Mouse (Mus musculus) c-Kit-positive CD71-positive TER-119-negative erythroid progenitor cells, embryonic 14.5 days (primary cell): ENCODE results near the gene Rras.
"Not testable (repeated sequence)": the region's sequence is repeated elsewhere in the genome, so short reads cannot be mapped to it uniquely, and the experiment has no call there.

Experiments used
- DNase-seq: peaks from one replicate; pipeline ENCODE4 v3.0.0-alpha.2; 2013; ENCODE audit warnings: low read depth

Gene Rras

DNA sequence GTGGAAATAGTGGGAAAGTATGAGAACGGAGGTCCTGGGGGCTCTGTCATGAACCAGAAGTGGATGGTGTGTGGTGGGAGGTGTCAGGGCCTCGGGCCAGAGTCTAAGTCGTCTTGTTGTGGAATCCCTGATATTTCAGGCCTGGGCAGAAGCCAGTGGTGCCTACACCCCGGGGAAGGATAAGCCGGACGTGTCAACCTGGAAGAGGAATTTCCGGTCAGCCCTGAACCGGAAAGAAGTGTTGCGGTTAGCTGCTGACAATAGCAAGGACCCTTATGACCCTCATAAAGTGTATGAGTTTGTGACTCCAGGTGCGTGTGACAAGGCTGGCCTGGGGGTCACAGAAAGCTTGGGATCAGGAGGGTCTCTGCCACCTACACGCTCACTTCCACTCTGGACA lies 18.0 kb upstream of the Rras start:
- DNase-seq = no peak

DNA sequence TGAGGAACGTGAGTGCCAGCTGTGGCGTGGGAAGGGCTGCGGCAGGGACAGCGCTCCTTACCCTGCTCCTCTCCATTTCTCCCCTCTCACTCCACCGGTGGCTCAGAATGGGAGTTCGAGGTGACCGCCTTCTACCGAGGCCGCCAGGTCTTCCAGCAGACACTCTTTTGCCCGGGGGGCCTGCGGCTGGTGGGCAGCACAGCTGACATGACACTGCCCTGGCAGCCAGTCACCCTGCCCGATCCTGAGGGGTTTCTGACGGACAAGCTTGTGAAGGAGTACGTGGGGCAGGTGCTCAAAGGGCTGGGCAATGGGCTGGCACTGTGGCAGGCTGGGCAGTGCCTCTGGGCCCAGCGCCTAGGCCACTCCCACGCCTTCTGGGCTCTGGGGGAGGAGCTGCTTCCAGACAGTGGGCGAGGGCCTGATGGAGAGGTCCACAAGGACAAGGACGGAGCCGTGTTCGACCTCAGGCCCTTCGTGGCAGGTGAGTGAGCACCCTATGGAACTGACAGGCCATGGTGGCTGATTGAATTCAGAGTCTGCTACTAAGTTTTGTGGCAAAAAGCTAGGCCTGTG lies 17.1 kb upstream of the Rras start:
- no peak for DNase-seq

- DNase-seq = no peak
Measured at GRCm38 (mm10) chr7:45002440-45002839, 15.3 kb upstream of the Rras start.

DNA sequence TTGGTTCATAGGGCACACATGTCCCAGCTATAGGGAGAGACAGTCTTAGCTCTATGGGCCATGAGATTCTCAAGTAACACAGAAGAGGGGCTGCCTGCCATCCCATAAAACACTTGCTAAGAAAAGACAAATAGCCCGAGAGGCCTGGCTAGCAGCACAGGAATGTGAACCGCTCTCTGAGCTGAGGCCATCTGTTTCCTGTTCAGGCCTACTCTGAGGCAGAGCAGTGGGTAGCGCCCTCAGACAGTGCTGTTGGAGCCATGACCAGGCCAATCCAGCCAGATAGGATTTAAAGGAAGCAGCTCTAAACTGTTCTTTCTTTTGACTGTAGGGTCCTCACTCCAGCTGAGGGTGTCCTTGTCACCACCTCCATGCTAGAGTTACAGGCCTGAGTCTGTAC lies 13.2 kb upstream of the Rras start:
- DNase-seq = no peak

DNA sequence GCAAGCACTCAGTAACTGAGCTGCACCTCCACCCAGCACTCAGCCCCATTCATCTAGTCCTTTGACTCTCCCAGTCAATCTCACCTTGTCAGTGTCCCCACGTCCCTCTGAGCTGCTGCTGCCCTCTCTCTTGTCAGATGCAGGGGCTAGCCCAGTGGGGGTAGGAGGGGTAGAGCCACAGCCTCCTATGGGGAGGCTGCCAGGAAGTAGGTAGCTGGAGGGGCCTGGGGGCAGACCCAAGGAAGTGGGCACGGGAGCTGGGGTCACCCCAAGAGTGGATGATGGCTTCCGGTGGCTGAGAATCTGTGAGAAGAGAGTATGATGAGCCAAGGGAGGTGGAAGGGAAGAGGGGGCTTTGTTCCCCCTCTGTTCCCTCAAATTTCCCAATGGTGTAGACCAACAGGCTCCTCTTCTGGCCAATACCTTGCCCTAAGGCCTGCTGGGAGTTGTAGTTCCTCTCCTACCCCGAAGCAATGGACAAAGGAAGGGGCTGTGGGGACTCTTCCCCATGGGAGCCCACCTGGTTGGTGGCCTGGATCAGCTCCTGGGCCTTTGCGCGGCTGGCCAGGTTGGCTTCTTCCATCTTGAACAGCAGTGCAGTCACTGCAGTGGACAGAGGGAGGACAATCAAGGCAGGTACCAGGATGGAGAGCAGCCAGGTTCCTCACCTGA lies 12.3 kb upstream of the Rras start:
- DNase-seq = no peak

GRCm38 (mm10) chr7:45006503-45006902 lies 11.3 kb upstream of the Rras start:
- DNase-seq = no peak

DNA sequence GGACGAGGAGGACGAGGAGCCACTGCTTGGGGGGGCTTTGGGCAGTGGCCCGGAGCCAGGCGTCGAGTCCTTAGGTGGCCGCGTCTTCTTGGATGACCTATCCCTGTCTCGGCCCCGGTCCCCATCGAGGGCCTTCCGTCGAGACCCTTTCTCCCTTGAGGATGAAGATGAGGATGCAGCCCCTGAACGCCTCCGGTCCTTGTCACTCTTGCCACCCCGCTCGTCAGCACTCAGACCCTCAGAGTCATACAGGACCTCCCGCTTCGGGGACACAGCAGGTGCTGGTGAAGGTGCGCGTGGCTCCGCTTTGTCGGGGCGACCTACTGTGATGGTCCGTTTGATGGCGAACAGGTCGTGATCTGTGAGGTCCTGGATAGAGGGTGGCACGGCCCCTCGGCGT lies 10.6 kb upstream of the Rras start:
- no peak for DNase-seq

DNA sequence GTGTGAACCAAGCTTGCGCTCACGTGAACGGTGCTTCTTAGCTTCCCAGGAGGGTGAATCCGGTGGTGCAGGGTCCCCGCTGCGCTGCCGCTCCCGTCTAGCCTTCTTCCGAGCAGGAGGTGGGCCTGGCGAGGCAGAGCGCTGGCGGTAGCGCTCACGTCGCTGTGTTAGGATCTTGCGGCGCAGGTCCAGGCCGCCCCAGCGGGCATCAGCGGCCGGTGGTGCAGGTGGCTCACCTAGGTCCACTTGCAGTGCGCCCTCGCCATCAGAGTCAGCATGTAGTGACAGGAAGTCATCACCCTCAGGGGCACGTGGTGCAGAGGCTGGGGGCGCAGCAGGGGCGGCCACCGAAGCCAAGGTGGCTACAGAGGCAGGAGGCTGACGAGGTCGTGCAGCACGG lies 9.9 kb upstream of the Rras start:
- no peak for DNase-seq

DNA sequence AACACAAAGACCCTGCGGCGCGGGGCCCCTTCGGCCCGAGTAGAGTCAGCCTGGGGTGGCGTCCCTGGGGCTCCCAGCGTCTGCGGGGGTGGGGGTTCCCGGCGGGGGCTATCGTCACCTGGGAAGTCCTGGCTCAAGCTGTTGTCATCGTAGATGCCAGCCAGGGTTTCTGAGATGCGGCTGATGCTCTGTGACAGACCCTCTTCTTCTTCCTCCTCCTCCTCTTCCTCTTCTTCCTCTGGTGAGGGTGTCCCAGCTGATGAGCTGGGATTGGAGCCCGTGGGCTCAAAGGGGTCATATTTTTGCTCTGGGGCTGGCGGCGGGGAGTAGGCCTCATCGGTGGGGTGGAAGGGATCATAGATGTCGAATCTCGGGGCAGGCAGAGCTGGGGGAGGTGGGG lies 9.3 kb upstream of the Rras start:
- no peak for DNase-seq

- DNase-seq = no peak
Measured at GRCm38 (mm10) chr7:45012011-45012410, 5.8 kb upstream of the Rras start.

DNA sequence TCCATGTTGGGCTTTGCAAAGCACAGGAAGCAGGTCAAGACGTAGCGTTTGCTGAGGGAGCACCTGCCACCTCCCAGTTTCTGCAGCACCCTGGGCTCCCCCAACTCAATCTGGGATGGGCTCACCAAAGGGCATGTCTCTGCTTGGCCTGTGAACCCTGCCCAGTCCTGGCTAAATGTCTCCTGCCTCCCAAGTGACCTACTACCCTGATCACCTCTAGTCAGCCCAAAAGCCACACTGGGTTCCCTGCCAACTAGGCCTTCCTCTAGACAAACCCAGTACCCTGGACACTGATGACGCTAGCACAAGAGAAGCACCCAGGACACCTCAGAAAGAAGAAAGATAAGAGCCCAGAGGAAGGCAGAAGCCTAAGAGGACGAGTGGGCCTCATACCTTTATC lies 4.9 kb upstream of the Rras start:
- no peak for DNase-seq

GRCm38 (mm10) chr7:45013366-45014095 lies 4.2 kb upstream of the Rras start:
- no peak for DNase-seq

DNA sequence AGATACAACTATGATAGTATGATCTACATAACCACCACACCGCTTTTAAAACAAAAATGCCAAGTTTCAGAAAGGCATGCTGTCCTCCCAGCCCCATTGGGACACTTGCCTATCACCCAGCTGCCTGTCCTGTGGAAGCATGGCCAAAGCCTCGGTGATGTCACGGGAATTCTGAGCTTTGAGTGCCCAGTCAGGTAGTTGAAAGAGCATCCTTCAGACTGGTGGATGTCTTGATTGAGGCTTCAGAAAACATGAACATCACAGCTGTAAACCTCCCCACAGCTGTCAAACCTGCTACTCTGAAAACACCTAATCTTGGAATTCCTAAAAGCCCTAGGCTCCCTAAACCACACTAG lies 3.7 kb upstream of the Rras start:
- no peak for DNase-seq

- DNase-seq = peak; percentile 50
Measured at GRCm38 (mm10) chr7:45015344-45015956, 2.3 kb upstream of the Rras start.

GRCm38 (mm10) chr7:45015957-45016612 lies 1.7 kb upstream of the Rras start, which contains the start of gene Scaf1:
Gene Scaf1, minus strand, starts transcription at chr7:45016363.
- DNase-seq = peak; percentile 96

- DNase-seq = peak; percentile 33
Measured at GRCm38 (mm10) chr7:45016761-45017160, 1.0 kb upstream of the Rras start.

- no peak for DNase-seq
Measured at GRCm38 (mm10) chr7:45019031-45019571, 1.3 kb downstream of the Rras start.

- no peak for DNase-seq
Measured at GRCm38 (mm10) chr7:45020225-45020624, 2.5 kb downstream of the Rras start.

GRCm38 (mm10) chr7:45023711-45024110 lies 6.0 kb downstream of the Rras start:
- DNase-seq = not testable (repeated sequence)

DNA sequence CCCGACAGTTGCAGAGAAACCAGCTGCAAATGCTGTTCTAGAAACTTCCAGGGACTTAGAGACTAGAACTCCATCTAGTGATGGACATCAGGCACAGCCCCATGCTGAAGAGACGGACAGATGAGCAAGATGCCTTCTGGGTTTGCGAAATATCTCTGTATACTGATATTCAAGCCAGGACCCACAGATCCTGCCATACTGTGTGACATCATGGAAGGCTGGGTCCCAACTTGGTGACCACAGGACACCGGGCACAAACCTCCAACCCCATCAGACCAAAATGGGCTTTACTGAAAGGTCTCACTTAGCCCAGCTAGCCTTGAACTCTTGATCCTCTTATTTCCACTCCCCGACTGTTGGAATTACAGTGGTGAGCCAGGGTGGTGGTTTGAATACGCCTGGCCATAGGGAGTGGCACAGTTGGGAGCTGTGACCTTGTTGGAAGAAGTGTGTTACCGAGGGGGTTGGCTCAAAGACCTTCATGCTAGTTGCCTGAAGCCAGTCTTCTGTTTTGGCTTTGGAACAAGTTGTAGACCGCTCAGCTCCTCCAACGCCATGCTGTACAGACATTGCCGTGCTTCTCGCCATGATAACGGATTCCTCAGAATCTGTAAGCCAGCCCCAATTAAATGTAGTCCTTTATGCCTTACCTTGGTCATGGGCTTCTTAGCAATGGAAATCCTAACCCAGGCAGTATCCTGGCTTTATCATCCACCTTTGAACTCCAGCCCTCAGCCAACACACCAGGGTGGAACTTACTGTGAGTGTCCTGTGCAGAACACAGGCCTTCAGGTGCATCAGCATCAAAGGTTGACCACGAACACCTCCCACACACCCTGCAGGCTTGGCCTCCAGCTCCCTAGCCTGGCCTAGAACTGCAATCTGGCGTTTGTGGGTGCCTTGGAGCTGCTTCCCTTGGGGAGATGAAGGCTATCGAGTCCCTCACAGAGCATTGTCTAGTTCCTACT lies 6.8 kb downstream of the Rras start:
- DNase-seq = no peak

DNA sequence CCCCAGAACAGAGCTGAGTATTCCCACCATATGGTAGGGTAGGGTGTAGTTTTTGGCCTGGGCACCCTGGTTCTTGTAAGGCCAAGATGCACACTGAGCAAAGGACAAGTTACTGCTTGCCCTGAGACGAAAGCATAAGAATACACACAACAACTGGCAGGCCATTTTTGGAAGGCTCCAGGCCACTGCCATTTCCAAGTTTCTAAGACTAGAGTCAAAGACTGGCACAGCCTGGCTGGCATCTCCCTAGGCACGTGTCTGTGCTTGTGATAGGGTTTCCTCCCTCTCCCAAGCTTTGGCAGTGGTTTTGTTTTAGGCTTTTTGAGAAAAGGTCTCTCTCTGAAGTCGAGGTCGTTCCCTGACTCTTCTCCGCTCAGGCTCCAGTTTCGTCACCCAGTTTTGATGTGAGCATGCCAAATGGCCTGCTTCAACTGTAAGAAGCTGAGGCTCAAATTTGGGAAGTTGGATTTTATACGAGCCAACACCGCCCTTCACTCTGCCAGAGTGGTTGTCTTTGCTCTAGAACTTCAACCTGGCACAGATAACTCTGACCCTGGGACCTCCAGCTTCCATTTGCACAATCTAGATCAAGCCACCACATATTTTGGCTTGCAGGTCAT lies 8.0 kb downstream of the Rras start:
- no peak for DNase-seq
